Mouse (Mus musculus): ENCODE results near the gene Pxn.

DNA sequence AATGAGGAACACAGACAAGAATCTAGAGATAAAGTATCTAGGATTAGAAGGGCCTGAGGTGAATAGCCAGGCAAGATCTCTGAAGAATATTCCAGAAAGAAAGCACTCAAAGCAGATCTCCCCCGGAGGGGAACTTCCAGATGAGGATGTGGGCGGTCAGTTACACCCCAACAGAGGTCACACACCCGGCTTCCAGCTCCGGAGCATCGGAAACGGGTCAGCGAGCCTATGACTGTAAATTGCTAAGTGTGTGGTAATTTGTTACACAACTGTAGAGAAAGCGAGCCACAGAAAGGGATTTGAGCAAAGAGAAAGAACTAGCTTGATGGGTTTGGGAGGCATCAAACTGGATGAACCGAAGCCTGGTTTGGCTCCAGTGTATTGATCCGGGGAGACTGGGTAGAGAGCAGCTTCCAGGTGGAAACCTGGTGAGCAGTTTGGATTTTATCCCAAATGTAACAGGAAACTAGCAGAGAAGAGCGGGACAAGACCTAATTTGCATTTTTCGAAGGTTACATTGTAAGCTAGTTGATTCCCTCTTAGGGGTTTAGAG lies 6.0 kb upstream of the Pxn start:
- TF ChIP-seq CTCF (IDR thresholded peaks at IDR 0.05; ENCODE audit: low read depth) (no peak), EP300 (IDR thresholded peaks at IDR 0.05; ENCODE audit: low read depth) (no peak)

Measured in liver, embryonic 14.5 days (tissue).